Mouse (Mus musculus): ENCODE results near the gene Eddm3b.

Gene Eddm3b

DNA sequence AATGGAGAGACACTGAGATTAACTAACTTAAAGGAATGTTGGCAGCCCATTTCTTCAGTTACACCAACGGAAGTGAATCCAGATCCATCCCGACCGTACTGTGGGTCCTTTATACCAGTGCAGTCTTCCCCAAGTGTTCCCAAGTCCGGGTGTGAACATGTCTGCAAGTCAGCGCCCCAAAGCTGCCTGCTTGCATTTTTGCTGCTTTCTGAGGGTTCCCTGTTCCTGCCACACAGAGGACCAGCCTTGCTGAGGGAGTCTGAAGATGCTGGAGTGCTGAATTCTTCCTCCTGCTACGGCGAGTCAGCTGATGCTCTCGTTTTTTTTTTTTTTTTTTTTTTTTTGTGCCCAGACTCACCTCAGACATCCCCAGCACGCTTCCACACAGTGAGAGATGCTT, 19.3 kb upstream of the Eddm3b start:
- DNase-seq = no peak

DNA sequence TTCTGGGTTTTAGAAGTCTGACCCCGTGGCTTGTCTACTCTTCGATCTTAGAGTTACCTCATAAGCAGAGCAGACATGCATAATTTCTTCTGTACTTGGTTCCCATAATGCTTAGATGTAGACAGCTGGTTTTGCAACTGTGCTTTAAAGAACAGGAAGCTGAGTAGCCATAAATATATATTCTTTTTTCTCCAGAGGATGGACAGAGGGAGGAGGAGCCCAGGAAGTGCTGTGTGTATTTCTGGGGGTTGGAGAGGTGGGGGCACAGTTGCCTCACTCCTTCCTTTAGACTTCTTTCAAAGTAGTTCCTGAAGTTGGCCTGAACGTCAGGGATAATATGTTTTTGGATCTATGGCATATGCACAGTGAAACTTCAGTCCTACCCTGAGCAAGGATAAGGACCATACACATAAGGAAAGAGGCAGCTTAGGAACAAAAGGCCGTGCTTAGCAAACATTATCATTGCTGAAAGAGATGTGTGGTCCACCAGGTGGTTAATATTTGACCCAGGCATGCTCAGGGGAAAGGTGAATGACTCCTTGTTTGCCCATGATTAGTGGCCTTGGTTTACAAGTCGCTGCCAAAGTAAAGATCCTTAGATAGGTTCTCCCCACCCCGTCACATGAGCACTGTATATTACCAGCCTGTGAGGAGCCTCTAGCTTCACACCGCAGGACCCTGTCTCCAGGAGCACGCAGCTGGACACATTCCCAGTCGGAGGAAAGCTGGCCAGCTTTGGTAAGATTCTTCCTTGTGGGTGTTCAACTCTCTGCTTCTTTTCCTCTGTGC, 18.3 kb upstream of the Eddm3b start:
- DNase-seq = peak; percentile 30

GRCm38 (mm10) chr14:51098300-51098699, 15.9 kb upstream of the Eddm3b start:
- peak; percentile 83 for DNase-seq

GRCm38 (mm10) chr14:51098921-51099320, 15.3 kb upstream of the Eddm3b start:
- no peak for DNase-seq

DNA sequence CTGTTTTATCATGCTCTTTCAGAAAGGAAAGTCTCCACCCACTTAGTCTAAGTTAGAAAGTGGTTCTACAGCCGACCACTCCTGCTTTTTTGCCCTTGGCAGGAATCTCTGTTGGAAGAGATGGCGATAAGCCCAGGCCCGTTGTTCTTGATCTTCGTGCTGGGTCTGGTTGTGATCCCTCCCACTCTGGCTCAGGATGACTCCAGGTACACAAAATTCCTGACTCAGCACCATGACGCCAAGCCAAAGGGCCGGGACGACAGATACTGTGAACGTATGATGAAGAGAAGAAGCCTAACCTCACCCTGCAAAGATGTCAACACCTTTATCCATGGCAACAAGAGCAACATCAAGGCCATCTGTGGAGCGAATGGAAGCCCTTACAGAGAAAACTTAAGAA, 12.9 kb upstream of the Eddm3b start:
- no peak for DNase-seq

DNA sequence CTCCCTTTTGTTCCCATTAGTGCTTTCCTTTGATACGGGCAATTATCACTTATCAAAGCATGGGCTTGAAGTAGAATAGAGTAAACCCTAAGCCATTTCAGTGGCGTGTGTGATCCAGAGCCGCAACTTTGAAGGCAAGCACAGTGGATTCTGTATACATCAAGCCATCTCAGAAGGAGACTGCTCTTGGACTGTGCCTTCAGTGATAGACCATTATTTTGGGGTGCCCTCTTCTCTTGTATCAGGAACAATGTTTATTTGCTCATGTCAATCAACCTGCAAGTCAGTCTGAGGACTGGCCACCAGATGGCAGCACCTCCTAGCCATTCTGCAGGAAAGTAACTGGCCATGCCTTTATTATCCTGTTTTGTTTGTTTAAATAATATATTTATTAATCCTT, 11.0 kb upstream of the Eddm3b start:
- peak; percentile 85 for DNase-seq

DNA sequence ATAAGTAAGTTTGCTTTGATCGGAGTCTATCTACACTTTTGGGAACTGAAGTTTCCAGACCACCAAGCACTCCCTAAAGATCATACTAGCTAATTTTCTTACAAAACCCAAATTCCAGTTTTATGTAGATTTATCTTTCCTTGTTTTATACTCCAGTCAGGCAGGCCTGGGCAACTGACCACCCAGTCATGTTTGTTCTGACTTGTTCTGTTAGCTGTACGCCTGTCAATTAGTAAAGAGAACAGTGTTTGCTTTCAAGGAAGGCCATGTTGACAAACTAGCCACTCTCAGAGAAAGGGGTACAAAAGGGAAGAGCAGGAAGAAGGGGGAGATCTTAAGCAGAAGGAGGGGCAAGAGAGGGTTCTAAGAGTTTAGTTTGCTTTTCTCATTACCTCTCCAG, 9.9 kb upstream of the Eddm3b start:
- no peak for DNase-seq

GRCm38 (mm10) chr14:51106449-51106967, 7.7 kb upstream of the Eddm3b start:
- DNase-seq = no peak

DNA sequence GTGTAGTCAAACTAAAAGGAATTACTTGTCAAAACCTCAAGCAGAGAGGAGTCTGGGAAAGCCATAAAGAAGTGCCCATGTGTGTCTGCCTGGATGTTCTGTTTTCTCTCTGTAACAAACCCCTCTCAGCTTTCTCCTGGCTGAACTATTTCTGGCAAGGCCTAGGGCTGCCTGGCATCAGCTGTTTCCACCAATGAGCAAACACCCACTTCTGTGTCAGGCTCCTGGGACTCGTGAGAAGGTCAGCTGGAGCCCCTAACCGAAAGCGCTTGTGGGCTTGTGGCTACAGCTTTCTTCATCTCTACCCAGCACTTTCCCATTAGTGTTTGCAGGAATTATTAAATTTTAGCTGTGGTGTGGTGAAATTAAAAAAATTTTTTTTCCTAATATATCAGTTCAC, 2.3 kb upstream of the Eddm3b start:
- no peak for DNase-seq

- DNase-seq = no peak
Measured at GRCm38 (mm10) chr14:51113476-51113875, 750 bp upstream of the Eddm3b start.

DNA sequence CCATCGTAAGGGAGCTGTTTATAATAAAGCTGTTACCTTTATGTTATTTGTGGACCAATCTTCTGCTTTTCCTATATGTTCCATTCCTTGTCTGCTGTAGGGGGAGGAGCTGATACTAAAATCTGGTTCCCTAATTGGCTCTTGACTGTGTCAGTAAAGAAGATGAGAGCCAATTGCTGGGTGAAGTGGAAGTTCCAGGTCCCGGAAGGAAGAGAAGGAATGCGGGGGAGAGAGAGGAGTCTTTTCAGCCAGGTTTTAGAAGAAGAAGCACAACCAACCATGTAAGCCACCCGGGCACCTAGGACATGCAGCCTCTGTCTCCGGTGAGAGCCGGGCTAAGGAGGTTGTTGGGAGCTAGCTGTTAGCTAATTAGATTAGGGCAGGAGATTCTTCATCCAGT, 11.5 kb downstream of the Eddm3b start:
- no peak for DNase-seq

GRCm38 (mm10) chr14:51127648-51128258, 13.5 kb downstream of the Eddm3b start:
- no peak for DNase-seq

DNA sequence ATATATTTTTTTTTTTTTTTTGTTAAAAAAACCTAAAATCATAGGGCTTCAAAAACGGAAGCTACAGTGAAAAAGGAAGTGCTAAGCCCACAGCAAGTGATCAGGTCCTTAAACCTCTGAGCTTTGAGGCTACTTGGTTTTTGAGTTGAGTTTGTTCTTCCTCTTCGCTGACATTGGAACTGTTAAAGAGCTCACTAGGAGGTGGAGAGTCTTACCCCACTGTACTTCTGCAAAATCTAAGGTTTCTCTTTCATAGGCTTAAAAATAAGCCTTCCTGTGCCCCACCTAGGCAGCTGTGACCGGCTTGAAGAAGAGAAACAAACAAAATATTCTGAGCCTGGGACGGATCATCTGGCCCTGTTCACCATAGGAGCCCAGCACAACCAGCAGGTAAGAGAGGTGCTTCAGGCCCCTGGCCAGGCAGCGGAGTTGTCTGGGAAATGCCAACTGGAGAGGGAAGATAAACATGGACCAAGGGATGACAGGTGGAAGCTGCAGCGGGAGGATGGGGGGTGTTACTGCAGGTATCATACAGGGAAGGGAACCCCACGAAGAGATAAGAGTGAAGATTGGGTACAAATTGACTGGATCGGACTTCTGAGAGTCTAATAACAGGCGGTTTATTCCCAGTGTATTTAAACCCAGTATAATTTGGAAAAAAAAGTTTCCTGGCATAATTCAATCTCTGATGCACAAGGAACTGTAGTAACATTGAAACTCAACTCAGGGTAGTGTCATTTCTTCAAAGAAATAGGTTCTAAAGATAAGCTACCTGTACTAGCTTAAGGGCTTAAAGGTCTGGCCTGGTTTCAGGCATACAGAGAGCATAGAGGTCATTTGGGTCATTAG, 14.8 kb downstream of the Eddm3b start:
- no peak for DNase-seq

DNA sequence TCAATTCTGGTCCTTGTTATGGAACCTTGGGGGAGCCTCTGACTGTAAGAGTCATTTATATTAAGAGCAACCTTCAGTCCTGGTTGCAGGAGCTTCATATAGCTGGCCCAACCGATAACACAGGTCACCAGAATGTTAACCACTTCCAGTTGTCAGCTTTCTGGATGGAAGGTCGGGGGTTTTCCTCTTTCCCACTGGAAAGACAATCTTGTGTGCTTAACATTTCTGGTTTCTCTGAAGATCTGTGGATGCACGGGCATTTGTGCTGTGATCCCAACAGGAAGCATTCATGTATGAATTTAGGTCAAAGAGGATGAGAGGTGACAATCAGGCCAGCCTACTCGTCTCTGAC, 15.4 kb downstream of the Eddm3b start:
- no peak for DNase-seq

GRCm38 (mm10) chr14:51130315-51130940, 16.2 kb downstream of the Eddm3b start:
- no peak for DNase-seq

- no peak for DNase-seq
Measured at GRCm38 (mm10) chr14:51131086-51131815, 17.0 kb downstream of the Eddm3b start.

DNA sequence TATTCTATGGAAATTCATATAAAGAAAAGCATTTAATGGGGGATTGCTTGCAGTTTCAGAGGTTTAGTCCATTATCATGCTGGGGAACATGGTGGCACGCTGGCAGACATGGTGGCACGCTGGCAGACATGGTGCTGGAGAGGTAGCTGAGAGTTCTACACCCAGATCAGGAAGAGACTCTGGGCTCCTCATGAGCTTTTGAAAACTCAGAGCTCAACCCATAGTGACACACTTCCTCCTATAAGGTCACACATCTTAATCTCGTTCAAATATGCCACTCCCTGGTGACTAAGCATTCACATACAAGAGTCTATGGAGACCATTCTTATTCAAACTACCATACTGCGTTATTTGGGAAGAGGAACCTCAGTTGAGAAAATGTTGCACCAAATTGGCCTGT, 18.1 kb downstream of the Eddm3b start:
- DNase-seq = no peak

- no peak for DNase-seq
Measured at GRCm38 (mm10) chr14:51140342-51140741, 26.1 kb downstream of the Eddm3b start.

GRCm38 (mm10) chr14:51142119-51142518, 27.9 kb downstream of the Eddm3b start:
- DNase-seq = no peak

GRCm38 (mm10) chr14:51142568-51142967, 28.3 kb downstream of the Eddm3b start:
- no peak for DNase-seq

DNA sequence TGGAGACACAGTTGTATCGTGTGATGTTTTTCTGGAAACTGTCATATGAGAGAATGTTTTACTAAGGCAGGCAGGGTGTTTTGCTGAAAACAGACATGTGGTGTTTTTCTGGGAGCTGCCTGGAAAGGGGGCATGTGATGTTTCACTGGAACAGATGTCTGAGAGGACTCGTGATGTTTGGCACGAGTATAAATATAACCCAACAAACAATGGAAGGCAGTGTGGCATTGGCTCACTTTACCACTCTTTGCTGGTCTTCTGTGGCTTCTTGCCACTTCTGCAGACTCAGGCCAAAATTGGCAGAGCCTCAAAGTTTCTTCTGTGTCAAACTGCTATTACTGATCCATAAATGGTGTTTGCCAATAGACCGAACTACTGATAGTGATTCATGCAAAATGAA, 29.1 kb downstream of the Eddm3b start:
- no peak for DNase-seq

DNA sequence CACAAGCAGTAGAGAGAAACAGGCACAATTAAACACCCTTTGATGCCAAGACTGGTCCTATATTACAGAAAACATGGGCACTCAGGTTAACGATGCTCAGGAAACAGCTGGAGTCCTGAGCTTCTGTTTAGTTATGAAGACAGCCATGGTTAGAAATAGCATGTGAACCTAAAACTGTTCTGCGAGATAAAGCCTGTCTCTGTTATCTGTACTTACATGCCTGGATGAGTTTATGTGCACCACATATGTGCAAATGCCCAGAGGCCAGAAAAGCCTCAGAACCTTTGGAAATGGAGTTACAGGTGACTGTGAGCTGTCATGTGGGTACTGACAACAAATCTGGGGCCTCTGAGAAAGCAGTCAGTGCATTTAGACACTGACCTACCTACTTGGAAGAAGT, 29.7 kb downstream of the Eddm3b start:
- DNase-seq = no peak

All from kidney, postnatal 10 days (tissue).